Mouse (Mus musculus) layer of hippocampus, adult 9-11 months (tissue): ENCODE data around the gene Ptgis.
A peak's percentile ranks its signal among the peaks of the same experiment; 100 is the strongest.

ENCODE experiments used
- DNase-seq: peaks from one replicate; pipeline ENCODE4 v3.0.0; 2022

Ptgis gene

DNA sequence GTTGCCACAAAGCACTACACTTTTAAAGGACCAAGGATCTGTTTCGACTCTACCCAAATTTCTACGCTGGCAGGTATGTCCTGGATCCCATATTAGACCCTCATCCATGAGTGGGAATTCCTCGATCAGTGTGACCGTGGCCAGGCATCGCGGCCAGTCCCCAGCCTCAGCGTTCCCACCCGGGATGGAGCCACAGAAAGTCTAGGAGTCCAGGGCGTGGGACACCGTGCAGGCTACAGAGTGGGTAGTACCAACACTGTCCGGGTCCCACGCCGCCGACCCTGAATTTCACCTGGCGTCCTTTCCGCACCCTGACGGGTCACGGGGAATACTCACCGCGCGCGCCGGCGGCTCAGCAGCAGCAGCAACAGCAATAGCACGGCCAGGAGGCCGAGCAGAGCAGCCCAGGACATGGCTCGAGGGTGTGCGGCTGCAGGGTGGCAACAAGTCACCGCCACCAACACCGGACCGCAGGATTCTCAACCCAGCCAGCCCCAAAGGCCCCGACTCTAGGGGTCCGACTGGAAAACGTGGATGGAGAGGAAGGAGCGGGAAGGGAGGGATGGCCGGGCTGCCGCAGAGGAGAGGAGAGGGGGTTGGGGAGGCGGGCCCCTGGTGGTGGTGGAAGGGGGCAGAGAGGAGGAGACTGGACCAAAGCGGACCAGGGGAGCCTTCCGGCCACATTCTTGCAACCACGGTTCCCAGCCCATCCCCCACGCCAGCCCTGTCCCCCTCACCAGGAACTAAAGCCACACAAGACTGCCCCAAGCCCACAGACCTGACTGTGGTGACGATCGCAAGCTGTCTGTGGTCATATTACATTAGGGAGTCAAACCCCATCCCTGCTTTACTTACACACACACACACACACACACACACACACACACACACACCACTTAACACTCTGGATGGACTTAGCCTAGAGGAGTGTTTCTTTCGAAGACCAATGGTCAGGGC, at the start of gene Ptgis:
Ptgis (minus strand) TSS at position 597 of the 957 bp plus-strand sequence.
- DNase-seq, result no peak

DNA sequence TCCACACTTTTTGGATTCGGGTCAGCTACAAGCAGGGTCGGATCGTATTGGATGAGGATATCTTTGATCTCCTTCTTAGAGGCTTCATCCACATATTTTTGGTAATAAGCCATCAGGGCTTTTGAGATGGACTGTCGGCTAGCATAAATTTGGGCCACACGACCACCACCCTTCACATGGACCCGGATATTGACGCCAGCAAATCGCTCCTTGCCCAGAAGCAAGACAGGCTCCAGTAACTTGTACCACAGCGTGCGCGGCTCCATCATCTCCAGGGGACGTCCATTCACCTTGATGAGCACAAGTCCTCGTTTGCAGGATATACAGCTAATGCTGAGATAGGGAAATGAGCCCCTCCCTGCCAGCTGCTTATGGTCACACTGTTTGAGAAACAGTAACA, 41.1 kb upstream of the Ptgis start:
- peak; percentile 1 for DNase-seq

DNA sequence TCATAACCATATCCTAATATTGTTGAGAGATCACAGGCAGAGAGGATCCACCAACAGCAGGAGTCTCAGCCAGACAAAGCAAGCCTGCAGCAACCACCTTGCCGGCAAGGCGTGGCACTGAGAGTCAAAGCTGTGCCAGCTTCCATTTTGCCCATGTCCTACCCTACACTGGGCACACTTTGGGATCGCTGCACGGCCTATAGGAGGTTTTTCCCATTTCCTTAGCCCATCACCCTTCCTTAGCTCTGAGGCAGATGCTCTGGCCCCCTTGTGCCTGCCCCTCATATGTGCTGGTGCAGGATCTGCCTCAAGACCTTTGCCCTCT, 40.5 kb upstream of the Ptgis start:
- no peak for DNase-seq

DNA sequence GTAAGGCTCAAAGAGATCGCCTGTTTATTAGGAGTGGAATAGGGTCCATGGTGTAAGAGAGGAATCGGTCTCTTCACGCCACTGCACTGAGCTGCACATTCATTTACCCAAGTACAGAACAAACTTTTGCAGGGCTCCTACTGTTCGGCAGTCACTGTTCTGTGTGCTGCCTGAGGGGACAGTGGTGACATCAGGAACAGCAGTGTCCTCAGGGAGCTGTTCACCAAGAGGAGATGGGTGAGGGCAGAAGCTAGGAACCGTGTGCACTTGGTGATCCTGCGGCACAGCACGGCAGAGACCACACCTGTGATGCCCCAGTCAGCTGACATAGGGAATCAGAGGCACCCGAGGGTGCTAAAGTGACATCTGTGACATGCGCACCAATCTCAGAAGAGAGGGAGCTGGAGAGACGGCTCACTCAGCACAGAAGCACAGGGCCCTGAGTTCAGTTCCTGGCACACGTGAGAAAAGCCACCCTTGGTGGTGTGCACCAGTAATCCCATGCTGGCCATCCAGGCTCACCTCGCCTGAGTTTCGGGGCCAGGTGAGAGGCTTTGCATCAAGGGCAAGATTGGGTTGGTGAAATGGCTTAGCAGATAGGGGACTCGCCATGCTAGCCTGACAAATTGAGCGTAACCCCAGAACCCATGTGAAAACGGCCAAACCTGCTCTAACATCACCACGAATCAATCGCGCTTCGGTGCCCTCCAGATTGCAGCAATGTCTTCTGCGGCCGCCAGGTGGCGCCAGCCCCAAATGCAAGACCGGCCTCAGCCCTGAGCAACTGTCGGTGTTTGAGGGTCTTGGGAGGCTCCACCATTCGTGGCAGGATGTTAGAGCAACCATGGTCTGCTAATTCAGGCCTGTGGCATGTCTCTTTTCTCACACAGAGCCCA, 39.9 kb upstream of the Ptgis start:
- DNase-seq, result peak; percentile 64

DNA sequence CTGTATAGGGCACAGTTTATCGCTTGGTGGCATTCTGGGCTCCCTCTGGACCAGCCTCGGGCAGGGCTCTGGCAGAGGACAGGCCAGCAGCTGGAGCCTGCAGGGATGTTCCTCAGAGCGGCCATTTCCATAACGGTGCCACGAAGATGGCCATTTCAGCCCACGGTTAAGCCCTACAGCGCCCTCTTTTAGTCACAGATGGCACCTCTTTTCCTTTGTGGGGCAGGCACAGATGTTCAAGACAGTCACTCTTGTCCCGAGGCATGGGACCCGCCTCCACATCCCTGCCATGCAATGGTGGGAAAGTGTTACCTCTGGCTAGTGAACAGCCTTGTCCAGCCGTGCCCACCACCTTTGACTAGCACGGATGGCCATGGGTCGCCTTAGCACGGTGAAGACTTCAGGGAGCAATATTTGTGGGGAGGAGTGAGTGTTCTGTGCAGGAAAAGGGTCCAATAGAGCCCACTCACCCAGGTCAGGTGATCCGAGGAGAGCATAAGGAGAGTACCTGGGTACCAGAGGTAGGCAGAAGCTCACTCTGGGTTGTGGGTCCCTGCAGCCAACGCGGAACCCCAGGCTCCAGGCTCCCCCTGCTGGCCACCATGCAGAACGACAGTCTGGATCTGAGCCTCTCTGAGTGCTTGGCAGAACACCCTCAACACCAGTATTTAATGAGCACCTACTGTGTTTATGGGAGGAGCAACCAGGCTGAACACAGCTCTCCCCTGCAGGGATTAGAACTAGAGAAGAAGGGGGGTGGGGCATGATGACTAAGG, 38.5 kb upstream of the Ptgis start:
- DNase-seq, result peak; percentile 12

DNA sequence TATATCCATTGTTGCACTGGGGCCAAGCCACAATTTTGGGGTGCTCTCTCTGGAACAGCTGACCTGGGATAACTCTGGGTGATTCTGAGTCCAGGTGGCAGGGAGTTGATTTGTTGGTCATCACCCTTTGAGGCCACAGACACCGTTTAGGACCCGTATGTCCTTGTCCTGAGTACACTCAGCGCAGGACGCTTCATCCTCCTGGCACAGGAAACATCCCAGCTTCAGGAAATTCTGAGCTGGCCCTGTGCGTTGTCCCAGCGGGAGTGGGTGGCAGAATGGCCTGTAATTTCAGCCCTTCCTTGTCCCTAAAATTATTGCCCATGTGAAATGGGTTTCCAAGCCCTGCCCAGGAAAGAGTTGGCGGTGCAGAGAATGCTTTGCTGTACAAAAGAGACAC, 37.6 kb upstream of the Ptgis start:
- no peak for DNase-seq

DNA sequence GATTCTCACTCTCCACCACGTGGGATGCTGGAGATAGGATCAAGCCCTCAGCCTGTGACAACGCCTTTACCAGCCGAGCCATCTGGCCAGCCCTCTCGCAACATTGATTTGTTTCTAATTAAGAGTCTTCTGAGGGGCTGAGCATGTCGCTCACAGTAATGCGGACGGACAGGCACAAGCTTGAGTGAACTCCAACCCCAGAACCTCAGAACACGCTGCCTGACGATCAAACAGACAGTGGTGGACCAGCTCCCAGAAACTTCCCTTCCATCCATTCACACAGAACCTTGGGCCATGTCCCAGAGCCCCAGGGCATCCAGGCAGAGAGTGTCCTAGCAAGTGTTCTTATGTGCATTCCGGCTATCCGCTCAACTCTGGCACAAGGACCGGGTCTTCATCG, 36.6 kb upstream of the Ptgis start:
- DNase-seq, result peak; percentile 0

DNA sequence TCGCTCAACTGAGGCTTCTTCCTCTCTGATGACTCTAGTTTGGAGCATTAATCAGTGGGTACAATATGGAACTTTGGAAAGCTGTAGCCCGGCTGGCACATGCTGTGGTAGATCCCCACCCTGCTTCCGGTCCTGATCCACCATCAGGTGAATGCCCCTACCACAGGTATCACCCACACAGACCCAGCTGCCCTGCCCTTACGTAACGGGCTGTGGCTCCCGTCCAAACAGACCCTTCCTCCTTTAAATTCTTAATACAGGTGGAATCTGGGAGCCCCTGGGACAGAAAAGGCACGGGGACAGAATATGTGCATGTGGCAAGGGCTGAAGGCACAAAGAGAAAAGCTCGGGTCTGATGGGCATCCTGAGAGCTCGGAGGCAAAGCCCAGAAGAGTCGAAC, 35.5 kb upstream of the Ptgis start:
- DNase-seq, result no peak

DNA sequence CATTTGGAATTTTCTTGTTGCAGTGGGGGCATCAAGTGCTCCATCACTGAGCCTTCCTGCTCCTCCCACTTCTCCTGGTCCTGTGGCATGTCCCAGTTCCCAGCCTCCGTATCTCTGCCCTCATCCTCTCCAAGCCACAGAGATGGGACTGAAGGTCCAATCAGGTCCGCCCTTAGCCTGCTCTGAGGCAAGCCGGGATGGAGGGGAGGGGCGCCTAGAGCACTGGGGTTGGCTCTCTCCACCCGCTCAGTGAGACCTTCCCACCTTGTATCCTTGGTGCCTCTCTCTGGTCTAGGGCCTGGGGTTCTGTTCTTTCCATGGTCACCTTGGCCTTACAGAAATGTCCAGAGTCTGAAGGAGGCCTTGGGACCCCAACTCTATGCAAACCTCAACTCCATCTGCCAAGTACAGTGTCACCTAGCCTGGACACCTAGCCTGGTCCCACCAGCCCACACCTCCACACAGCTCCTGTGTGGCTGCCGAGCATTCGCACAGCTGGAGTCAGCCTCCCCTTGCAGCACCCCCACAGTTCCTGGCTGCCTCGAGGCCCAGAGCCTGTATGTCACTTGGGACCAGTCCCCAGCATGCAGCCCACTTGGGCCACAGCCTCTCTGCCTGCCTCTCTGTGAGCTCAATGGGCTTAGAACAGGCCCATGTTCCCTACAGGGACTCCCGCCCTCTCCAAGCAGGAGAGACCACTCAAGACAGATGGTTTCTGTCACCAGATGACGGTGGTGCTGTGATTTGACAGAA, 34.5 kb upstream of the Ptgis start:
- peak; percentile 1 for DNase-seq

DNA sequence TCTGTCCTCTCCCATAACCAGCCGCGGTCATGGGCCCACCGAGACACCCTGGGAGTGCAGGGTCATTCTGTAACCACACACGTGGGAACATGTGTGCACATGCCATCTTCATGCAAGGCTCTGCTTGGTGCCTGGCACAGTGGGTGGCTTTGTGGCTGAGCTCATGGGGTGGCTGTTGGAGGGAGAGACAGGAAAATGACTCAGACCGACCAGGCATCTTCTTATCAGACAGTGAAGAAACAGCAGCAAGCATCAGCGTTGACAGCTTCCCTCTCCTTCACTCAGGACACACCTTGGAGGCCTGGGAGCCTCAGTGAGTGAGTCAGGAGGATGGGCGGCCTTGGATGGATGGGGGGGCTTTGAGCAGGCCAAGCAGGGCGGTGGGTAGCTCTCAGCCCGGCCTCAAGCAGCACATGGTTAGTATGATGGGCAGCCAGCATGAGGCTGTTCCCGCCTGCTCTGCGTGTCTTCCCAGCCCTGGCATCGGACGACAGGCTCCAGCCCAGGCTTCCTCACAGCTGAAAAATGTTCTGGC, 32.9 kb upstream of the Ptgis start:
- DNase-seq, result peak; percentile 0

DNA sequence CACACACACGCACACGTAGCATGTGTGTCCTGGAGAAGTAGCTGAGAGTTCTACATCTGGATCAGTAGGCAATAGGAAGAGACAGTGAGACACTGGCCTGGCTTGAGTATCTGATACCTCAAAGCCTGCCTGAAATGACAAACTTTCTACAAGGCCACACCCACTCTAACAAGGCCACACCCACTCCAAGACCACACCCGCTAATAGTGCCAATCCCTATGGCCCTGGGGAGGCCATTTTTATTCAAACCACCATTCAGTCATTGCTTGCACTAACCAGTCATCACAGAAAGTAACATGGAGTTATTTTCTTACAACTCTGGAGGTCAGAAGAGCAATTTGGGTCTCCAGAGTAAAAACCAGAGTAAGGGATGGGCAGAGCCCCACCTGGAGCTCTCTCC, 32.3 kb upstream of the Ptgis start:
- peak; percentile 0 for DNase-seq

DNA sequence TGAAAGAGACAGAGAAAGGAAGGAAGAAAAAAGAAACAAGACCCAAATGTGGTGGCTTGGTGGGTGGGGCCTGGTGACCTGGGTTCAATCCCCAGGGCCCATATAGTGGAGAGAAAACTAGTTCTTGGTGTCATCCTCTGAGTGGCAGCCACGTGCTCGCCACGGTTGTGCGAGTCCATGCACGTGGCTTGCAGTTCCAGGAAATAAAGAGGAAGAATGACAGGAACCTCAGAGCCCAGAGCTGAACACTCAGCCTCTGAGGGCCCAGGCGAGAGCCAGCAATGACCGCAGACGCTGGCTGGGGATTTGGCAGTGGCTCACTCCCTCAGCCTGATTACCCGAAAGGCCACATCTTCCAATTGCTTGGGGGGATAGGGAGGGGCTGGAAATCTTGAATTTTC, 30.7 kb upstream of the Ptgis start:
- DNase-seq, result peak; percentile 1

DNA sequence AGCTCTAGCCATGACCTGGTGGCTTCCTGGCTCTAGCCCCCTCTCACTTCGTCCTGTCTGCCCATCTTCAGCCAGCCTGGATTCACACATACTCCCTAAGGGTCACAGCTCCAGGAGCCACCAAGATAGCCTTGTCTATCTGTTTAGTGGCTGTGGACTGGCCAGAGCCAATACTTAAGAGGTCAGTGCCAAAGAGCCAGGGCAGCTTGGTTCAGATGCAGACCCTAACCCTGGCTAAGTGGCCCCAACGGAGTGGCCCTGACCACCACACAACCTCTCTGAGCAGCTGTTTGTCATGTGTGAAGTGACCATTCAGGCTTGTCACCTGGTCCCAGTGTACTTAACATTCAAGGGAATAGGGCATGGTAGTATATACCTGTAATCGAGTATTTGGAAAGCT, 30.1 kb upstream of the Ptgis start:
- DNase-seq, result peak; percentile 1

DNA sequence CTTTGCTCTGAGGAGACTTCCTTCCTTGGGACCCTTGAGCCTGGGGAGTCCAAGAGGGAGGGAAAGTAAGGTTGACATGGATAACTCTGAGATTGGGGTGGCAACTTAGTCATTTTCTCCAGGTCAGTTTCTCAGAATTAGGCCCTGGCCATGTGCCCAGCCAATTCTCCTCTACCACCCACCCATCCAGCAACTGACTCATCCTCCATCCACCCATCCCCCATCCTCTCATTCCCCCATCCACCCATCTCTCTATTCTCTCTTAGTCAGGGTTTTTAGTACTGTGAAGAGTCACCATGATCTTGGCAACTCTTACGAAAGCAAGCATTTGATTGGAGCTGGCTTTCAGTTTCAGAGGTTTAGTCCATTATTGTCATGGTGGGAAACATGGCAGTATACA, 28.3 kb upstream of the Ptgis start:
- DNase-seq, result peak; percentile 0

DNA sequence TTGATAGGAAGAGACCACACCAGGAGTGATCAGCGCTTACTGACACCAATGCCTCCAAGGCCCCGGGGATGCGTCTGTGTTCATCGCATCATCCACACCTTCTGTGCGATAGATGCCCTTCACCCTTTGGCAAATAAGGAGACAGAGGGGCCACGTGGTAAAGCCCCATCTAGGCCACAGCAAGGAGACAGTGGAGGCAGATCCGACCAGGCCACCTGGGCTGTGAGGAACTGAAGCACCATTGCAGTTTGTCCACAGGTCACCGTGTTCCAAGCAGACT, 27.9 kb upstream of the Ptgis start:
- no peak for DNase-seq

DNA sequence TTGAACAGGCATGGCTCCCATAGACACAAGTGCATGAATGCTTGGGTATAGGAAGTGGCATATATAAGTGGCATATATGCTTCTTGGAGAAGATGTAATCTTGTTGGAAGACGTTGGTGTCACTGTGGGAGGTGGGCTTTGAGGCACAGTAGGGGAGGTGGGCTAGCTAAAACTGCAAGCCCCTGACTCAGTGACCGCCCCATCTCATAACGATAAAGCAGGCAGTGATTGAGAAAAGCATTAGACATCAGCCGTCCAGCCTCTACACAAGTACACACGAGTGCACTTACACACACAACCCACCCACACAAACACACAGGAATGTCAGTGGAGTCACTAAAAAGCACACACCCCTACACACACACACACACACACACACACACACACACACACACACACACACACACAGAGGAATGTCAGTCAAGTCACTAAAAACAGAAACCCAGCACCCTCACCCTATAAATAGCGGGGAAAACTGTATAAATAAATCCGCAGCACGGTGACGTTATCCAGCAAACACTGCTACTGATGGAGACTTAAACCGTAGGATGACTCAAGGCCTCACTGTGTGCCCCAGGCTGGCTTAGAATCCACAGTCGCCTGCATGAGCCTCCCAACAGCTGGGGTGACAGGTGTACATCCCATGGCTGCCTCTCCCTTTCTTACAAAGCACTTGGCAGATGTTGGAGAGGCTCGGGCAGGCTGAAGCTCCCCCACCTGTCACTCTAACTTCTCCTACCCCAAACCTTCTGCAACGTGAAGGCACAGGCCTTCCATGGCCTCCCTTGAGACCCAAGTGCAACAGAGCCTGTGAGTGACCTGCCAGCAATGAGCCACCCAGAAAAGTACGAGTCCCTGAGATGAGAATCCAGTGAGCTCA, 27.4 kb upstream of the Ptgis start:
- peak; percentile 19 for DNase-seq

DNA sequence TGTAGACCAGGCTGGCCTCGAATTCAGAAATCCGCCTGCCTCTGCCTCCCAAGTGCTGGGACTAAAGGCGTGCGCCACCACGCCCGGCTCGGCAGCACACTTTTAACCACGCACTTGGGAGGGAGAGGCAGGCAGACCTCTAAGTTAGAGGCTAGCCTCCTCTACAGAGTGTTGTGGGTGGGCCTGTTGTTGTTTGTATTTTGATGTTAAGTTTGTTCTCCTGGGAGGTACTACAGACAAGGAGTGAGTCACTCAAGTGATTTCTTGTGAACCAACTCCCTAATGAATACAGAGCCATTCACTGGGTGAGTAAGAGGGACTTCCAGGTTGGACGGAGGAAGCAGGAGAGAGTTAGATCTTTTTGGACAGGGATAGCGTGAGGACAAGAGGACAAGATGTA, 25.8 kb upstream of the Ptgis start:
- DNase-seq, result no peak

DNA sequence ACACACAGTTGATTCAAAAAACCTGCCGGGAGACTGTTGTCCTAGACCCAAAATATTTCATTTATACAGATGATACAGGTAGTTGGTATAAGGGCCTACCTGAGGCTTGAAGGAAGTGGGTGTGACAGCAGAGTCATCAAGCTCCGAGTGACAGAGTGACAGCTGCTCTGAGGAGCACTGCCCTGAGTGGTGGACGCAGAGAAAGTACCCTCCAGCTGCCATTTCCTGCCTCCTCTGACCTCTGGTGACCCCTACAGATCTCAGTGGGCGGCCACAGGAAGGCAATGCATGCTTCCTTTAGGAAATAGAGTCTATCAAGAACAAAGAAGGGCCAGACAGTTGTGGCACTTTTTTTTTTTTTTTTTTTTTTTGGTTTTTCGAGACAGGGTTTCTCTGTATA, 25.4 kb upstream of the Ptgis start:
- DNase-seq, result peak; percentile 0

DNA sequence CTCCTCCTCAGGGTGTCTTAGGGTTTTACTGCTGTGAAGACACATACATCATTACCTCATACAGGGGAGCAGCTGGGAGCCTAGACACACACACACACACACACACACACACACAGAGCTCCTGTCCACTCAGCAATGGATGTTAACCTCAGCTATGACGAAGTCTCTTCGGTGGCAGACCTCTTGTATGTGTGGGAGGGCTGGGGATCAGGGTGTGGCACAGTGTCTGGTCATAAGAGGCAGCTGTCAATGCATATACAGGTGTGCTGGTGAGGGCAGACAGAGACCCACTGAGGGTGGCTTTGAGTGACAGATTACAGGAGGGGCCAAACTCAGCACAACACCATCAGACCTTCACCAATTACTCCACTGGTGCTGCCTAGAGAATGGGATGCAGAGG, 24.6 kb upstream of the Ptgis start:
- DNase-seq, result peak; percentile 0

DNA sequence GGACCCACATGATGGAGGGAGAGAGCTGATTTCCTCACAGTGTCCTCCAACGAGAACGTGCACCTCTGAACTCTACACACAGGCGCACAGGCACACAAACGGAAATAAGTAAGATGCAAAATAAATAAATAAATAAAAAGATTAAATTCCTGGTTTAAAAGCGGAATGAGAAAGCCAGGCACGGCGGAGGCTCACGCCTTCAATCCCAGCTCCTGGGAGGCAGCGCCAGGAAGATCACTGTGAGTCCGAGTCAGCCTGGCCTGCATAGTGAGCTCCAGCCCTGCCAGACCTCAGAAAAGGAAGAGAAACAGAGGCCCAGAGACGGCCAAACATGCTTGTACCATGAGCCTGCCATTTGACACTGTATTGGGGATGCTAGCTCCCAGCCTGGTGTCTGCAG, 23.5 kb upstream of the Ptgis start:
- no peak for DNase-seq

DNA sequence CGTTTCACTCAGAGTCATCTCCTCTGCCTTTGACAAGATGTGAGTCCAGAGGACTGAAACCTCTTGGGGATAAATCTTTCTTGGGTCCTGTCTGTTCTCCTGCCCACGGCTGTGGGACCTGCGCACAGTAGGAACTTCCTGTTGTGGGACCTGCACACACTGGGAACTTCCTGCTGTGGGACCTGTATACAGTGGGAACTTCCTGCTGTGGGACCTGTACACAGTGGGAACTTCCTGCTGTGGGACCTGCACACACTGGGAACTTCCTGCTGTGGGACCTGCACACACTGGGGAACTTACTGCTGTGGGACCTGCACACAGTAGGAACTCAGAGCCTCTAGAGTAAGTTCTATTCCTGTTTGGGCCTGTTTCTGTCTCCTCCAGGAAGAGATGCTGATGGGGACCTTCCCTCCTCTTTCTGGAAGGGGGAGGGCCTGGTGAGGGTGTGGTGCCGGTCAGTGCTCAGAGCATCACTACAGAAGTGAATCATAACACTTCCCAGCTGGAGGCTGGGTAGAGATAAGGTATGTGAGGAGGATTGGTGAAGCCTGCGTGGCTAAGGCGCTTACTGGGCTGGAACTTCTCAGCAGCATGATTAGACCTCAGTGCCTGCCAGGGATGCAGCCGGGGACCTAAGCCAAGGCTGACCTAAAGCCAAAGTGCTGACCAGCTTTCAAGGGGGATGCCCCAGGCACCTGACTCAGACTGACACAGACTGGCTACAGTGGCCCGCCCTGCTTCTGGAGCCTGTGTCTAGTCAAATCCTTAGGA, 22.8 kb upstream of the Ptgis start:
- no peak for DNase-seq
